Mouse (Mus musculus) CH12F3 (cell line): ENCODE measurements around the gene Dpp6.
"Not testable (repeated sequence)": the region's sequence is repeated elsewhere in the genome, so short reads cannot be mapped to it uniquely, and the experiment has no call there.

Experiments used
- in situ Hi-C: fragments of 300-500 bp; cut with MboI; formaldehyde crosslinking; loops from 2 replicates; pipeline ENCODE4 v1.14.3; 2020; ENCODE audit warnings: low sequenced_read_pairs

Gene Dpp6

DNA sequence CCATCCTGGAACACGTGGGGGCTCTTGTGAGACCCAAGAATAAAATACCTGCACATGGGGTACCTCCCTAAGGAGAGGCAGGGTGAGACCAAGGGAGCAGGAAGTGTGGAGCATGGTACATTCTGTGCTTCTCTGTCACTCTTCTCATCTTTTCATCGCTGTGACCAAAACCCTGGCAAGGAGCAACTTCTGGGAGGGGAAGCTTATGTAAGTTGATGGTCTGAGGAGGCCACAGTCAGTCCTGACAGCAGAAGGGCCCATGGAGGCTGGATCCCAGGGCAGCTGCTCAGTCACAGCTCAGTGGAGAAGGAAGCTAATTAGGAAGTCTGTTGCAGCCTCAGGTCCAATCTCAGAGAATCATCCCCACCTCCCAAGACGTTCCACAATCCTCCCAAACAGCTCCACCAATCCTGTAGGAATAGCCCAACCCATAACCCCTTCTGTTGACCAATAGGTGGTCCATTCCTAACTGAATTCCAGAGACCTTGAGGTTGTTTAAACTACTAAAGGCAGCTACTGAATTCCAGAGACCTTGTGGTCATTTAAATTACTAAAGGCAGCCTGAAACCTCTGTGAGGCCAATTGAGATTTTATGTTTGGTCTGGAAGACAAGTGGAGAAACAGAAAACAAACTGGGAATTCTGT, 636.3 kb downstream of the Dpp6 start:
- in situ Hi-C loops = no loop called here

DNA sequence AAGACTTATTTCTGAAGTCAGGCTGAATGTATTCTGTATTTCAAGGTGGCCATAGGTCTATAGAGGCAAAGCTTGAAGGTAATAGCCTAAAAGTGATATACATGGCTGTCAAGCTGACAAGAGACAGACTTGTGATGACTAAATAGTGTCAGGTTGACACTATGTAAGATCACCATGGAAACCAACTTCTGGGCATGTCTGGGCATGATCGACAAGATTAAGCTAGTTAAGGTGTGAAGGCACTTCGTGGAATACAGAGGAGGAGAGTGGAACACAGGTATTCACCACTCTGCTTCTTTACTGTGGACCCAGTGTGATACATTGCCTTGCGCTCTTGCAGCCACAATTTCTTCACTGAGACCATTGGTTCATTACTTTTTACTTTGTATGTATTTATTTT, 637.4 kb downstream of the Dpp6 start:
- in situ Hi-C loops = no loop called here

DNA sequence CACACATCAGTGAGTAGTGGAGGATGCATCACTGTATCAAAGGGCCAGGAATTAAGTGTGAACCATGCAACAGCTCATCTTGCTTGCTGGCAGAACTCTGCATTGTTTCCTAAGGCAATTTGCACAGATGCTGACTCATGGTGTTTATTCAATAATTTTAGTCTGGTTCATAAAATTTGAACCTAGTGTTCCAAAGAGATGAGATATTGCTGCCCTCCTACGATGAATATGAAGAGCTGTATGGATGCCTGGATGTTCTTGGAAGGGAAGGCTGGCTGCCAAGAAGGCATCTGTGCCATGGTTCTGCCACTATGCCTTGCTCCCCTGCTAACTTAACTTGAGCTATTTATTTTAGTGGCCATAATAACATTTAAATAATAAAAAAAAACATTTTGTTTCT, 640.0 kb downstream of the Dpp6 start:
- in situ Hi-C loops = no loop called here

DNA sequence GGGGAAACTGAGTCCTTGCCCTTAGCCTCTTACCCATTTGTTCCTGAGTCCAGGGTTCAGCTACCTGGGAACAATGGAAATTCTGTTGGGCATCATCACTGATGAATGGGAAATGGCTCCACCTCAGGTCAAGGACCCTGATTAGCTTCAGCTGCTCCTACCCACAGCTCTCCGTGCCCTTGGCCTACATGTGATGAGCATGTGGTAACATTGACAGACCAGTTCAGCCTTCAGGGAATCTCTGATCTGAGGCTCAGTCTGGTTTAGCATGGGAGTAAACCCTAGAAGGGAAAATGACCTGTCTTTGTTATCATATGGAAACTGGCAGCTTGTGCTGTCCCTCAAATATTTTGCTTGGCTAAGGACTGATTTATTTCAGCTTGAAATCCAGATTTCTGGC, 640.7 kb downstream of the Dpp6 start:
- in situ Hi-C loops = no loop called here

DNA sequence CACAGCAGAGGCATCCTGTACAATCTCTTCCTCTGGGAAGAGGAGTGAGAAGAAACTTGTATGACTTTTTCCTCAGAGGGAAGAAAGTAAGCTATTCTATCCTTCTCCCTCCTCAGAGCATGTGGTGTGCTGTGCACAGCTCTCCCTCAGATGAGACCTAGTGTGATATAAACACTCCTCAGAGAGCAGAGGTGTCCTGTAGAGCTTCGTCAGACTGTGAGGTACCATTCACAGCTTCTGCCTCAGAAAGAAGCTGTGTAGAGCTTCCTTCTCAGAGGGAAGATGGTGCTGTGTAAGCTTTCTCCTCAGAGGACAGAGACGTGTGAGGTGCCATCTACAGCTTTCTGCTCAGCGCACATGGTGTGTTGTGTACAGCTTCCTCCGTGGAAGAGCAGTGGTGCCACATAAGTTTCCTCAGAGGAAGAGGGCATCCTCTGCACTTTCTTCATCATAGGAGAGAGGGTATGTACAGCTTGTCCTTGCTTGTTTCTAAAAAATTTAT, 658.0 kb downstream of the Dpp6 start:
- in situ Hi-C loops = no loop called here

DNA sequence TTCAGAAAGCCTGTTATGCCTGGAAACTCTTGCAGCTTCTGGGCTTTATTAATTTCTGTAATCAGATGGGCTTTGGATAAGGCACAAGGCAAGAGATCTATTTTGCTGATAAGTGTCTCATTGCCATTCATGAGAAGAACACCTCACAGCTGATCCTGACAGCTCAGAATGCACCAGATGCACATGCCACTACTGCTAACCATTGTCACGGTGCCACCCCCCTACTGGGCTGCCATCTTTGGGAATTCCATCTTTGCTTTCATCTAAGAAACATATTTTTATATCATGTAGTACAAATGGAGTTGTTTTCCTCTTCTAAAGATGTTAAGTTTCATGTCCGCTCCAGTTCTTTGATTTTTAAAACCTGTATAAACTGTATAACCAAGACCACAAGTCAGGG, 664.7 kb downstream of the Dpp6 start:
- in situ Hi-C loops = no loop called here

DNA sequence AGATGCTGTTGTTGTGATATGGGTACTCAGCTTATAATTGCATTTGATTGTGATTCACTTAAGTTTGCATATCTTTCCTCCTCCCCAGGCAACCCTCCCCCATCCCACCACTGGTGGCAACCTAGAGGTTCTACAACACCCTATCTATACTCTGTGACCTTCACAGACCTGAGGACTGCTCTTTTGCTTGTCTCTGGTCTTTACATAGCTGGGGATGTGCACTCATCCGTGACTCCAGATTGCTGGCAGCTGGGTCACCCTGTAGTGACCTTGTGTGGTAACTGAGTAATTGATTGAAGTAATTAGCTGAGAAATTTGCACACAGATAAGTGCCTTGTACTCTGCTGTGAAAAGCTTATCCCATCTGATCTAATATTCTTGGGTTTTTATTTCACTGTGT, 669.1 kb downstream of the Dpp6 start:
- in situ Hi-C loops = no loop called here

DNA sequence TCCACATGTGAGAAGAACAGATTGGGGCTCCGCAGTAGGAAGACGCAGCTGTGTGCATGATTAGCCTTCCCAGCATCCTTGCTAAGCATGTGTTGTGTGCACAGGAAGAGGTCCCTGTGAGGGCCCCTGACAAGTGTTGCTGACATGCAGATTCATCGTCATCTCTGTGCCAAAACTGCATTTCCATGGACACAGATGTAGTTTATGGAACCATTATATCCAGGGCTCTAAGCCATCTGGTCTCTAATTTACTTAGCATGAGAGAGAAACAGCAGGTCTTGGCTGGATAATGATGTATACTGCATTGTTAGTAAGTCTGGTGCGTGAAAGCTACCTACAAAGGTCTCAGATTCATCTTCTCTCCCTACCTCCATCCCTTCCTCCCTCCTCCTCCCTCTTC, 673.9 kb downstream of the Dpp6 start:
- in situ Hi-C loops = no loop called here

DNA sequence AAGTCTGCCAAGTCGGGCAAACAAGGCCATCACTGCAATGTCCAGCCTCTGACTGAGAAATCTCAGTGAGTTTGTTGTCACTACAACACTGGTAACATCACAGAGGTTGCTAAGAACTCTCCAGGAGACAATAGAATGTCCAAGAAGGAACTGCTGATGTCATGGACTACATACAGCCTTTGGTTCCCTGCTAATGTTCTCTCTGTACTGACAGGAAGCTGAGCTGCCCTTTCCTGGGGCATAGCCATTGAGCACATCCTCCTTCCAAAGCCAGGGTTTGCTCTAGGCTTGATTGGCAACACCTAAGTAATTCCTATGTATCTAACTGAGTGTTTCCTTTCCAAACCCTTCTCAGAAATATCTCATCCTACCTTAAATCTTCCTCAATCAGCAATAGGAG, 684.3 kb downstream of the Dpp6 start, which contains the start of gene Speer4b:
Gene Speer4b (minus strand): TSS at position 101 of the 400 bp plus-strand sequence.
- in situ Hi-C loops = not testable (repeated sequence)

DNA sequence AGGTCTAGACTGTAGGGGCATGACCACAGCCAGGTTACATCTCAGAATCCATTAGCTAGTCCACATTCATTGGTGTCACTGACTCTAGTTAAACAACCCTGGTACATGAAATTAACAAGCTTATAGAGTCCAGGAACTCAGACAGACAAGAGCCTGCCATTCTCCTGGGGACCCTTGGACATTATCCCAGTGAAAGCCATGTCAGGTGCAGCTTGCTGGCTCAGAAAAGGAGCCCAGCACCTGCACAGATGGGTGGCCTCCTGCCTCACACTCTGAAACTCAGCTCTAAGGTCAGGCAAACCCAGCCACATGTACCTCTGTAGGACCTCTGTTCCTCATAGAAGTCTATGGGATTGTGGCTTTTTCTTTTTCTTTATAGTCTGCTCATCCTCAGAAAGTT, 701.7 kb downstream of the Dpp6 start:
- in situ Hi-C loops = no loop called here

DNA sequence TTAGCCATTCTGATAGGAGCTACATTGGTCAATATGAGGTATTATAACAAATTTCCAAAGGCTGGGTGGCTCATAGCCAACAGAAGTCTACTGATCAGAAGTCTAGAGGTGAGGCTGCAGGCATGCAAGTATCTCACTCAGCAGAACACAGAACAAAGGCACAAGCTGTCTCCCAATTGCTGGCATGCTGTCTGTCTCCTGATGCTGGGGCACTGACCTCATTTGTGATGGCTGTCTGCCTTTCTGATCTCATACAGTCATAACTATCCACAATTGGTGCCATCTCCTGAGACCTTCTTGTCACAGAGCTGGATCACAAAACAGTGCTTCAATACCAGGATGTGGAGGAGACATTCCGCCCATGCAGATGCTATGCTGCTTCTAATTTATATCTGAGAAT, 709.9 kb downstream of the Dpp6 start:
- in situ Hi-C loops = no loop called here

DNA sequence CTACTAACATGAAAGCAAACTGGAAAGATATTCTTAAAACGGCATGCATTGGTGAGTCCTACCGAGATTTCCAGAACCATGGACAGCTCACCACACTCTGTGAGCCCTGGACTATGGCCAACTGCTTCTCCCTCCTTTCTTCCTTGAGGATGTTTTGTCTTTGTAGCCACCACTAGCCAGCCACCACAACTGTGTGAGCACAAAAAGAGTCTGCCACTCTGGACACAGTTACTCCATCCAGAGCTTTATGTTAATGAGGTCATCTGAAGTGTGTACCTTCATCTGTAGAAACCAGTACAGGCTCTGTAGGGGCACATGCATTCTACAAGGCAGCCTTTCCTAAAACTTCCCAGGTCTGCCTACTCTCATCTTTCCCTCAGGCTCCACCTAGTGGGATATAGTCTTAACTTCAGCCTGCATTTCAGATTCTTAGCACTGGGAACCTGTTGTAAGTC, 727.8 kb downstream of the Dpp6 start:
- in situ Hi-C loops = no loop called here

DNA sequence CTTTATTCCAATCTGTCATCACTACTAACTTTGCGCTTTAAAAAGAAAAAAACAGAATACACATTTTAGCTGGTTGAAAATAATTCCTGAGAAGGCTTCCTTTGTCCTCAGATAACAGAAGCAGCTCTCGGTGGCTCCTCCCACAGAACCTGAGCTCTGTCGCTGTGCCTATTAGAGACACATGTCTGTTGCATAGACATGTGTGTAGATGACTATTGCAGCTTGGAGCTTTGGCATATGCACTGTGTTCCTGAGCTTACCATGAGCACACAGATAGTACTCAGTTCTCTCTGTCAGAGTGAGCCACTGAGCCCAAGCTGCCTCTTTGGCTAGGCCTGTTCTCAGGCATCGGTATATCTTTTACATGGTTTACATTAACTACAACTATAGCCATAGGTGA, 732.3 kb downstream of the Dpp6 start:
- in situ Hi-C loops = no loop called here

DNA sequence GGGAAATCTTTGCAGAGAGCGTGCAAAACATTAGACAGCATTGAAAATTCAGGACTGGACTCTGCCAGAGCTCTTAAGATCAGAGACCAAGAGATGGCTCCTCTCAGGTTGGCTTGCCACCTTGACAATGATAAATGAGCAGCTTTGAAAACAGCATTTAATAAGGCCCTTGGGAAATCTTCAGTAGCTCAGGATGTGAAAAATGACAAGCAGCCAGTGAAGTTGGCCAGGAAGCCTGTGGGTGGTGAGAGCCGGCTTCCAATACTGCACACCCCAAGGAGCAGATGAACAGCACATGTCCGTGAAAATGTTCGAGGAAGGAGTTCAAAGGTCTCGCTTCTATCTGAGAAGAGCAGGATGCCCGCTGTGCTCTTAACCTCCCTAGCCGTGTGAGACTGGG, 748.7 kb downstream of the Dpp6 start:
- in situ Hi-C loops = no loop called here

DNA sequence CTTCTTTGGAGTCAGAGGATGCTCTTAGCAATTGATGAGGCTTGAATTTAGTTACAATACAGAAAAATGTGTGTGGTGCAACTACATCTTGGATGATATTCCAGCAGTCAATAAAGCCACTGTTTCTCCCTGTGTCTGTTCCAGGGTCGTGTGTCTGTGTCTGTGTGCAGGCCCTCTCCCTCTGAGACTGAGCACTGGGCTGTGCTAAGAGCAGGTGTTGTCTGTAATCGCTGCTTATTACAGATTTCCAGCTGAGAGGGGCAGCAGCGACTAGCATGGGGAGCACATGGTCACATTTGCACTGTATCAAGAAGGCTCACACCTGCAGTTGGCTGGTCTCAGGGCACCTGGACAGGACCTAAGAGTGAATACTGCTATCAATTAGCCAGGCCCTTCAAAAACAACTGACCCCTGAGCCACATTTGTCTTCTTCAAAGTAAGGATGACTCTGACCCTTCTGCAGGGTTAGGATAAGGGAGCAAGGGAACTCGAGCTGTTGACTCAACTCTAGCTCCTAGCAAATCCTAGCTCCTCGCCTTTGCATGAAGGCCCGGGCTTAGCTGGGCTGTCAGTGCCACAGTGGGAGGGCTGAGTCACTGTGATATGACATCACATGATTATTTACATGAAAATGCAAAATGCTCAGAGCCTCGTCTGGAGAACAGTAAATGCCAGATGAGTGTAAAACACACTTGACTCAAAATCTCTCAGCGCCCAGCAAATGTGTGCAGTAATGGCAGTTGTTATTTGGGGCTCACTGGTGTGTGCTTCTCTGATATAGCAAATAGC, 771.2 kb downstream of the Dpp6 start:
- in situ Hi-C loops = no loop called here

DNA sequence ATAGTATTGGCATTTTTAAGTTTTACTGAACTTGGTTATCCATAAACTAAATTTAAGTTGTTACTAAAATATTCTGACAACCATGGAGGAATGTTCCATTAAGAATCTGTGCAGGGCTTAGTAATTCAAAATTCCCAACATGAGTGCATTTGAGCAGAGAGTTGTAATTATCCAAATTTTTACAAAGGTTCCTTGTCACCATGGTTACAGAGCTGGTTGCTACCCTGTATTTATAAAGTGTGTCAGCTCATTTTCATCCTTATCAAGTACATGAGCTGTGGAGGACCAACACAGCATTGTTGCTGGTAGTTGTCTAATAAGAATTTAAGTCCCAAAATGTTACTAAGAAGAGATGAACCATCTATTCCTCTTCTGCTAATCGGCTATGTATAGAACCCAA, 787.1 kb downstream of the Dpp6 start:
- in situ Hi-C loops = no loop called here

DNA sequence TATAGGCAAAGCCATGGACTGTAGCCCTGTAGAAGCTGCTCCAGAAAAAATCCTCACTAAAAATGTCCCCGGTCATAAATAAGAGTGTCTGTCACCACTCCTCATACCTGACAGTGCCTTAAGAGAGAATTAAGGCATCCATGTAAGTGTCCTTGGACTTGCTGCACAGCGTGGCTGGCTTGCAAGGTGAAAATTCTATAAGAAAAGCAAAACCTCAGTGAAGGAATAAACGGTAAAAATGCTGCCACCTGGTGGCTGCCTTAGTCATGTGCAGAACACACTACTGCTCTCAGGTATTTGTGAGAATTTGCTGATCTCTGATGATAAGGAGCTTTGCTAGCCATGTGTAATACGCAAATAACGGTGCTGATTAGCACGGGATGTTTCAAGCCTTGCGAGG, 798.8 kb downstream of the Dpp6 start:
- in situ Hi-C loops = no loop called here

DNA sequence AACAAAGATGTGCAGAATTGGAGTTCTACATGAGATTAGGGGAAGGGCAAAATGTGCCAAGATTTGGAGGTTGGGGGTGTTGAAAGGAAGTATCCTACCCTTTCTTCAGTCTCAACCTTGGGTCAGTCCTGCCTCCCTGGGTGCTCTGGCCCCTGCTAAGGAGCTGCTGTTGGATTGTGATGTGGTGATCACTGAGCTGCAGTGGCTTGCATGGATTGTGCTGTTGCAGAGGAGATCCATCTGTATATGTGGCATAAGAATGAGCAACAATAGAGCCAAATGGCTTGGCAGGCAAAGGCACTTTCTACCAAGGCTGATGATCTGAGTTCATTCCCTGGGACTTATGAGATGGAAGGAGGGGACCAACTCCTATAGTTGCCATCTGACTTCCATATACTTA, 804.8 kb downstream of the Dpp6 start:
- in situ Hi-C loops = no loop called here

DNA sequence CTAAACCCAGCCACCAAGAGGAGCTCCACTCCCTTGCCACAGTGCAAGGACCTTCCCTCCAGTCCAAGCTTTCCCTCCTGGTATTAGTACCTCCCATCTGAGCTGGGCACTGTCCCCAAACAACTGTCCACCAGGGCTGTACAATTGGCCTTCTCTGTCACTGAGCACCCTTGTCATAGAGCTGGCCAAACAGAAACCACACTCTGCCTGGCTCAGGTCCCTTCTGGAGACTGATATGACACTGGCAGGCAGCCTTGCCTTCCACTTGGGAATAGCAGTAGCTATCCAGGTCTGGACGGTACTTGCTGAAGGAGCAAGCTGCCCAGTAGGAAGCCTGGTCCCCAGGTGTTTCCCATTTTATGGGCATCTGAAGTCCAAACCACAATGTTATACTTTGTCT, 806.9 kb downstream of the Dpp6 start:
- in situ Hi-C loops = no loop called here

DNA sequence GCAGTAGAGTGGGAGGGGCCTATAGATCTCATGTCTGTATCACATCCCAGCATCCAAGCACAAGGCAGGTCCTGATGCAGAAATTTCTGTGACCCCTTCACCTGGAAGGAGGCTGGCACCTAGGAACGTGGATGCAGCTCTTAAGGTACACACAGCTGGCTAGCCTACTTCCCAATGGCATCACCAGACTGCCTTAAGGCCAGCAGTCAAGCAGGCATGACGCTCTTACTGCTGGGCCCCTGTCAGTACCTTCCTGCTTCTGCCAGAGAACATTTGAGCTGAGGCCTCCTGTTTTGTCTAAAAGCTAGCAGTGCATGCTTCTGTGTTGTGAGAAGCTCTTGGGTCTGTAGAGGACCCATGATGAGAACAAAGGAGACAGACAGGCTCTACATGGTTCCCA, 815.1 kb downstream of the Dpp6 start:
- in situ Hi-C loops = no loop called here

DNA sequence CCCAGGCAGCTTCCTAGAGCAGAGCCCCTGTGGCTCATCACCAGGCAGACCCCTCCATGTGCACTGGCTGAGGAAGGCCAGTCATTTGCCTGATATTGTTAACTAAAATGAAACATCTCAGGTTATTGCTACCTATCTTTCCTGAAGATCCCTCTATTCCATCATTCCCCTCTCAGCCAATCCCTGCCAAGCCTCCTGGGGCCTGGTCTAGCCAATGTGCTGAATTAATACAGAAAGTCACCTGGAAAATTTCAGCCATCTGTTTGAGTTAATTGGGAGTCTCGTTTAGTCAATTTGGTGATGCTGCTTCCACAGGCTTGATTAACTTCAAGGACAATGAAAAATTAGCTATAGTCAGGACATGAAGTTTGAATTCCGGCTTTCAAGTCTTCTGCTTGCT, 818.9 kb downstream of the Dpp6 start:
- in situ Hi-C loops = no loop called here

DNA sequence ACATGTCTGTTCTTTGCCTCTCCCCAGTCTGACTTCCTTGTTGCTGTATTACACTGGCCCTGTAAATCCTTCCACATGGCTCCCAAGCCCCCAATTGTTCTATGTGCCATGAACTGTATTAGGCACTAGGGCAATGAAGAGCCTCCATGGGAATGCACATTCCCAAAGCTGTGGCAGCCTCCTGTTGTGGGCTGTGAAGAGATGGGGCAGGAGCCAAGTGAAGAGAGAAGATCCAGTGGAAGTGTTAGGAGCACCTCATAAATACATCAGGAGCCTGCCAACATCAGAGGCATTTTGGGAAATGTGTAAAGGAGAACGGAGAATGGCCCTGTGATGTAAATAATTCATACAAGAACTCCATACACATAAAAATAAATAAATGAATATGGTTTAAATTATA, 824.9 kb downstream of the Dpp6 start:
- in situ Hi-C loops = no loop called here
